Mouse (Mus musculus) liver, adult 2 months (tissue): ENCODE data around the gene Gm9913. TPM values are rescaled to one million over a fixed set of nuclear protein-coding genes. Genes with fewer than 3 reads are reported as not detected.

Experiments used
- DNase-seq: peaks from one replicate; pipeline ENCODE4 v3.0.0-alpha.2; 2011; ENCODE audit warnings: low read depth, low spot score; ENCODE audit errors: extremely low read depth
- H3K27ac ChIP-seq: fragments of 200-500 bp; replicated peaks from 2 replicates; pipeline ENCODE4 v1.5.1; 2012; ENCODE audit warnings: low read depth, mild to moderate bottlenecking, control low read depth, inconsistent platforms, low read length; ENCODE audit not compliant: insufficient read depth
- H3K27me3 ChIP-seq: fragments of 200-500 bp; 2 replicates; pipeline ENCODE4 v1.6.1; 2012; ENCODE audit warnings: mild to moderate bottlenecking, moderate library complexity, low read length, inconsistent platforms; ENCODE audit not compliant: control insufficient read depth, insufficient read depth
- H3K36me3 ChIP-seq: fragments of 200-500 bp; 2 replicates; pipeline ENCODE4 v1.6.1; 2012; ENCODE audit warnings: low read length, inconsistent platforms; ENCODE audit not compliant: control insufficient read depth, insufficient read depth
- H3K4me1 ChIP-seq: fragments of 200-500 bp; 2 replicates; pipeline ENCODE4 v1.6.1; 2011; ENCODE audit warnings: low read length; ENCODE audit not compliant: control insufficient read depth, insufficient read depth
- H3K4me3 ChIP-seq: fragments of 200-500 bp; 2 replicates; pipeline ENCODE4 v1.5.1; 2011; ENCODE audit warnings: low read depth, mild to moderate bottlenecking, control low read depth, low read length, moderate library complexity; ENCODE audit not compliant: insufficient read depth
- H3K79me2 ChIP-seq: fragments of 200-500 bp; 2 replicates; pipeline ENCODE4 v1.6.1; 2012; ENCODE audit warnings: inconsistent platforms, mild to moderate bottlenecking, low read length, moderate library complexity; ENCODE audit not compliant: control insufficient read depth, insufficient read depth
- H3K9ac ChIP-seq: fragments of 200-500 bp; 2 replicates; pipeline ENCODE4 v1.6.1; 2012; ENCODE audit warnings: low read depth, mild to moderate bottlenecking, control low read depth, inconsistent platforms, low read length
- CTCF ChIP-seq: fragments of 200-500 bp; IDR thresholded peaks from 2 replicates; pipeline ENCODE4 v1.5.1; 2011; ENCODE audit warnings: low read depth, low read length, control low read depth
- POLR2A ChIP-seq: fragments of 200-500 bp; IDR thresholded peaks from 2 replicates; pipeline ENCODE4 v1.6.1; 2011; ENCODE audit warnings: low read length, control low read depth; ENCODE audit not compliant: insufficient read depth; ENCODE audit errors: extremely low read depth
- WGBS: fragments of 180-500 bp; shearing (Covaris S2); methylation state at CpG from one replicate; pipeline ENCODE4 v1.1.7; 2018; 5-methylcytosine and 5-hydroxymethylcytosine counted together
- polyA plus RNA-seq: library from polyadenylated mRNA; depleted of rRNA; stranded (reverse); fragments of >200 nt; gene quantifications from 2 replicates; pipeline ENCODE4 v1.2.3, GENCODE M21; 2012
- total RNA-seq: library from RNA; depleted of rRNA; stranded (reverse); fragments of >200 nt; gene quantifications from 2 replicates; pipeline ENCODE4 v1.2.3, GENCODE M21; 2014

Gm9913 gene
- total and polyA plus RNA-seq, 2 experiments = not detected

GRCm38 (mm10) chr2:125512544-125512943 lies 7.7 kb downstream of the Gm9913 start:
- Histone ChIP-seq H3K4me1 (no peaks in the 10 kb centered on the region), H3K79me2 (no peaks in the 10 kb centered on the region), H3K36me3 (no peaks in the 10 kb centered on the region), H3K4me3 (no peak overlapping the region), H3K27me3 (no peaks in the 10 kb centered on the region), H3K9ac (no peak overlapping the region), H3K27ac (no peak overlapping the region)
- TF ChIP-seq POLR2A (no peak), CTCF (no peak)
- 85% methylated on average over 4 of the region's 4 CpGs for WGBS
- no peak for DNase-seq

GRCm38 (mm10) chr2:125514391-125514790 lies 9.5 kb downstream of the Gm9913 start:
- H3K27ac ChIP-seq = no peak overlapping the region
- 87% methylated on average over 3 of the region's 3 CpGs for WGBS

GRCm38 (mm10) chr2:125515291-125516057 lies 10.6 kb downstream of the Gm9913 start:
- no peaks in the 10 kb centered on the region for H3K79me2 ChIP-seq

More at GRCm38 (mm10) chr2:125514391-125514790, 9.5 kb downstream of the Gm9913 start:
- Histone ChIP-seq H3K4me3 (no peak overlapping the region), H3K36me3 (no peaks in the 10 kb centered on the region), H3K4me1 (no peaks in the 10 kb centered on the region), H3K79me2 (no peaks in the 10 kb centered on the region), H3K9ac (no peak overlapping the region), H3K27me3 (no peaks in the 10 kb centered on the region)
- no peak for TF ChIP-seq POLR2A
- no peak for TF ChIP-seq CTCF
- DNase-seq = no peak

GRCm38 (mm10) chr2:125516594-125516993 lies 11.7 kb downstream of the Gm9913 start:
- no peak overlapping the region for H3K9ac ChIP-seq
- no peak overlapping the region for H3K27ac ChIP-seq
- no peaks in the 10 kb centered on the region for H3K79me2 ChIP-seq
- peak; percentile 14 for DNase-seq
- H3K4me3 ChIP-seq = no peak overlapping the region
- no peaks in the 10 kb centered on the region for H3K4me1 ChIP-seq
- TF ChIP-seq POLR2A (no peak), CTCF (no peak)
- WGBS = 21% methylated on average over 4 of the region's 4 CpGs
- H3K36me3 ChIP-seq = no peaks in the 10 kb centered on the region
- no peaks in the 10 kb centered on the region for H3K27me3 ChIP-seq

More at GRCm38 (mm10) chr2:125515291-125516057, 10.6 kb downstream of the Gm9913 start:
- no peak for TF ChIP-seq CTCF
- no peak for TF ChIP-seq POLR2A
- no peak for DNase-seq
- no peak overlapping the region for H3K27ac ChIP-seq
- no peak overlapping the region for H3K4me3 ChIP-seq
- no peaks in the 10 kb centered on the region for H3K4me1 ChIP-seq
- H3K9ac ChIP-seq = no peak overlapping the region
- no peaks in the 10 kb centered on the region for H3K27me3 ChIP-seq
- WGBS = 67% methylated on average over 12 of the region's 12 CpGs
- no peaks in the 10 kb centered on the region for H3K36me3 ChIP-seq

- 86% methylated on average over 2 of the region's 2 CpGs for WGBS
- no peak overlapping the region for H3K9ac ChIP-seq
- no peak overlapping the region for H3K4me3 ChIP-seq
- TF ChIP-seq CTCF = no peak
- TF ChIP-seq POLR2A = no peak
- H3K27ac ChIP-seq = no peak overlapping the region
- no peaks in the 10 kb centered on the region for H3K79me2 ChIP-seq
- no peak for DNase-seq
- H3K4me1 ChIP-seq = no peaks in the 10 kb centered on the region
- no peaks in the 10 kb centered on the region for H3K27me3 ChIP-seq
- no peaks in the 10 kb centered on the region for H3K36me3 ChIP-seq
Measured at GRCm38 (mm10) chr2:125525484-125525883, 20.6 kb downstream of the Gm9913 start.

- 79% methylated on average over 5 of the region's 5 CpGs for WGBS
- no peaks in the 10 kb centered on the region for H3K36me3 ChIP-seq
- no peak overlapping the region for H3K9ac ChIP-seq
- no peaks in the 10 kb centered on the region for H3K27me3 ChIP-seq
- TF ChIP-seq POLR2A (no peak), CTCF (no peak)
- no peak for DNase-seq
- H3K27ac ChIP-seq = no peak overlapping the region
- H3K4me3 ChIP-seq = no peak overlapping the region
- H3K4me1 ChIP-seq = no peaks in the 10 kb centered on the region
- no peaks in the 10 kb centered on the region for H3K79me2 ChIP-seq
Measured at GRCm38 (mm10) chr2:125526566-125526965, 21.7 kb downstream of the Gm9913 start.
